Mouse (Mus musculus) left cerebral cortex, adult 9 months (tissue): ENCODE measurements at regions not wholly inside any gene's neighbourhood (a gene's known extent, or its start where the extent isn't known, plus 50 kb on each side); places are given as distances from the start of the nearest gene placed in this dataset.

ENCODE experiments used
- DNase-seq, 2 experiments: peaks; one replicate each; pipeline ENCODE4 v3.0.0; 2022; ENCODE audit warnings: low spot score in 2 of 2

DNA sequence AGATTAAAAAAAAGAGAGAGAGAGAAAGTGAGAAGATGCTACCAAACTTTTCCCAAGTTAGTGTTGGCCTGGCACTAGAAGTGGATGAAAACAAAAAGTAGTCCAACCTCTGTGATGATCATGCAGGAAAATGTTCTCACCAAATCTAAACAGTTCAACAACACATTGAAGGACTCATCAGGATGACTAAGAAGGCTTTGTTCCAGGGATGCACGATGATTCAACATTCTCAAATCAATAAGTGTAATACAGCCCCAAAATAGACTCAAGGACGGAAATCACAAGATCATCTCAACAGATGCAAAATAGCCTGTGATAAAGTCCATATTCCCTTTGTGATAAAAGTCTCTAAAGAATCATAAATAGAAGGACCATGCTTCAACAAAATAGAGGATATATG lies 106.3 kb downstream of the Cysltr2 start:
- peak in 1 of 2 experiments; percentile 2 for DNase-seq

- DNase-seq = no peak
Observed at GRCm38 (mm10) chr14:72939067-72939393, 109.9 kb downstream of the Cysltr2 start.

GRCm38 (mm10) chr14:72938382-72939066 lies 110.4 kb downstream of the Cysltr2 start:
- DNase-seq = no peak

- no peak for DNase-seq
Observed at GRCm38 (mm10) chr14:72933598-72933997, 115.3 kb downstream of the Cysltr2 start.

GRCm38 (mm10) chr14:72932296-72932695 lies 116.6 kb downstream of the Cysltr2 start:
- DNase-seq = no peak

GRCm38 (mm10) chr14:72901171-72901926 lies 147.6 kb downstream of the Cysltr2 start:
- DNase-seq = no peak

DNA sequence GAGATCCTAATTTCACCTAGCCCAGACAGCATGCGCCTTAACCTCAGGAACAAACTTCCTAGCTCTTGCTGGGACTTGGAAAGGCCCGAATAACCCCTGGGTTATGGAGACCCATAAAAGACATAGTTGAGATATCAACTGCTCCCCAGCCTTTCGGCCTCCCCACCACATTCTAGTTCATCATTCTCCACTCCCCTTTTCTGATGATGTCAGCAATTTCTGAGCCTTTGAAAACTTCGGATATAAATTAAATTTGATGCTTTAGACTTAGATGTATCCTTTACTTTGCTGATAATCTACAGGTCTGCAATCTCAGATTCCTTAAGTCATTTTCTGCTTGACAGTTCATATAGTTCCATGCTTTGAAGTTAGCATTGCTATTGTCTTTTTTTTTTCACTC lies 149.3 kb downstream of the Cysltr2 start:
- no peak for DNase-seq

DNA sequence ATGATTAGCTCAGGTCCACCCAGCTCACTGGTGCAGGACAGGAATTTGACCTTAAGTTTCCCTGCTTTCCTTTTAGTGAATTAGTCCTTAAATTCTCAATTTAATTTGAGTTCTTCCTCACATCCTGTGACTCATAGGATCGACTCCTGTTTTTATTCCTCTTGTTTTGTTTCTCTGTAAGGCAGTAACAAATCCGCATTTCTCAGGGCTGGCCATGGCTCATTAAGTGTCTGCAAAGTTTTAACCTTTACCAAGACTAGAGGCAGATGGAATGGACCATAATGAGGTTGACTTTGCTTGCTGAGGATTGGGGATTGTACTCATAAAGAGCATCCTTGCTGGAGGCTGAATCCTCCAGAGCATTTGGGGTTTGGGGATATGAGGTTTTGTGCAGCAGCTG lies 156.6 kb downstream of the Cysltr2 start:
- DNase-seq = no peak

- DNase-seq = no peak
Observed at GRCm38 (mm10) chr14:72889663-72890062, 159.3 kb downstream of the Cysltr2 start.

GRCm38 (mm10) chr14:72887470-72888071 lies 161.3 kb downstream of the Cysltr2 start:
- DNase-seq = no peak

DNA sequence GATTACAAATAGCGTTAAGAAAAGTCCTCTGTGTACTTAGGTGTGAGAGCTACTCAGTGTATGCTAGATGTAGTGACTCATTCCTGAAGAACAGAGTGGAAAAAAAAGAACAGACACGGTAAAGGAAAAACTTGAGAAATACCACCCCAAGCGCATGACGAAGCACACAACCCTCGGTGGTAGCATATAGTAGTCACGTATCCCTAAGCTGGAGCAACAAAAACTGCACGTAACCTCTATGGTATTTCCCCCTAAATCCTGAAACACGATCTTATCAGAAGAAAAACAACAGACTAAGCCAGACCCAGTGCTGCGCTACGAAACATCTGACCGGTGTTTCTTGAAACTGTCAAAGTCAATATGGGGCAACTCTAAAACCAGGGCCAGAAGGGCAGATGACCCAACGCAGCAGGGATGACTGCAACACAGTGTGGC lies 162.0 kb downstream of the Cysltr2 start:
- DNase-seq = no peak

- no peak for DNase-seq
Observed at GRCm38 (mm10) chr14:72885824-72886223, 163.1 kb downstream of the Cysltr2 start.

DNA sequence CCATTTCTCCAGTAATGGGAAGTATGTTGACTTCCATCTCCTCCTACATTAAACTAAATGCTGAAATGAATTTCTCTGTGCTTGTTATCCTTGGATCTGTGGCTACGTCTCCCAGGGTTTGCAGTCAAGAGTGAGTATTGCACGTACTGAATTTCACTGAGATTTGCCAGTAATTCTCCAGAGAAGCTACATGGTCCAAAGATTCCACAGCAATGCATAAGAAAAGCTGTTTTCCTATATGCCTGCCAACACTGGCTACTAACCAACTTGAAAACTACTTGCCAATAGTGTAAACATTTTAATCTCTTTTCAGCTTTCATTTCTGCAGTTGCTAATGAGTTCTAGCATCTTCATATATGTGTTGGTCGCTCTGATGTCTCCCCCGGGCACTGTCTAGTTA lies 164.4 kb downstream of the Cysltr2 start:
- no peak for DNase-seq

GRCm38 (mm10) chr14:72877132-72877531 lies 167.3 kb upstream of the Fndc3a start:
- DNase-seq = no peak

DNA sequence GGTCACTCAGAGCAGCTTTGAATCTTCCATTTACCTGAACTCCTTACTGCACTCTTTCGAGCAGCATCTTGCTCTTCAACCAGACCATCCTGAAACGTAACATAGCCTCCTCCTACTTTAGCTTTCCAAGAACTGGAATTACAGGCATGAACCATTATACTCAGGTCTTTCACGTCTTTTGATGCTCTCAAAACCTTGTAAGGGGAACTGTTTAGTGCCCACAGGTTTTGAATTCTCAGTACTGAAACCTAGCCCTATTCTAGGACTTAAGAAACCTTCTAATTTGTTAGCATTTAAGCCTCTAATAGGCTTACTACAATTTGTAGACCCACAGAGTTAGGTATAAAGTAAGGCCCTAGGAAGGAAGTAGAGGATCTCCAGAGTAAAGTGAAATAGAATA lies 163.7 kb upstream of the Fndc3a start:
- DNase-seq = no peak

DNA sequence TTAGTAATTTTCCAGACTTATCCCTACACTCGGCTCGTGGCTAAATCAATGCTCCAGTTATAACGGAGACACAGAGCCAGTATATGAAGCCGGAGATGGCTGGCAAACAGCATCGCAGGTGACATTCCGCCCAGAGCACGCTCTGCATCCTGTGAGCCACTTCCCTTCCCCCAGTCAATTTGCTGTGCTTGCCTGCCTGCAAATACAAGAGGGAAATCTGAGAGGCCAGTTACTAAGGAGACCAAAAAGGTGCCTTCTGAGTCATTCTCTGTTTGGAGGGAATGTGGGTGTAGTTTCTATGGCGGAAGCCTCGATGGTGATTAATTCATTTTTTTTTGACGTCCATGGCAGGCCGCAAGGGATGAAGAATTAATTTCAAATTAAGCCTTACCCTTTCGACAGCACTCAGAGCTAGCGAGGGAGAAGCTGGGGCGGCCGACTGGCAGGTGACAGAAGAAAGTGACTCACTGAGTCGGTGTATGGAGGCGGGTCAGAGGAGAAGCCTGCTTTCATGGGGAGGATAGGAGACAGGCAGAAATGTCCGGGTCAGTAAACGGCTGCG lies 159.5 kb upstream of the Fndc3a start:
- peak; percentile 40 to 52 for DNase-seq

DNA sequence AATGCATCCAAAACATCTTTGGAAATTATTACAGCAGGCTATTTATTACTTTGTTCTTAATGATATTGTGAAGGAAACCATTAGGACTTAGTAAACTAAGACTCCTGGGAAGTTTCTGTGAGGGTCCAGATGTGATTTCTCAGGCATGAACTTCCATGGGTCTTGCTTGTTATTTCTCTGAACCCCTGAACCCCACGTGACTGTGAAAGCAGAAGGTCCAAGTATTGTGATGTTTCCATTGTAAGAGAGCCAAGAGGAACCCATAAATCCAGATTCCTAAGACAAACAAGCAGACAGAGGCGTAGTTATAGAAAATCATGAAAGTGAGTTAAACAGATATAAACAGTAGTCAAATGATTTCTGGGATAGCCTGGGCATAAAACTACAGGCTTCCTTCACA lies 157.1 kb upstream of the Fndc3a start:
- DNase-seq = no peak

GRCm38 (mm10) chr14:72865531-72865930 lies 155.7 kb upstream of the Fndc3a start:
- no peak for DNase-seq

- DNase-seq = no peak
Observed at GRCm38 (mm10) chr14:72864792-72865191, 155.0 kb upstream of the Fndc3a start.

GRCm38 (mm10) chr14:72864130-72864529 lies 154.3 kb upstream of the Fndc3a start:
- no peak for DNase-seq

- no peak for DNase-seq
Observed at GRCm38 (mm10) chr14:72862806-72863526, 153.2 kb upstream of the Fndc3a start.

- no peak for DNase-seq
Observed at GRCm38 (mm10) chr14:72854226-72854625, 144.4 kb upstream of the Fndc3a start.
